Mouse (Mus musculus) heart, adult 9 months (tissue): ENCODE measurements around the gene Tbk1.

Source experiments
- DNase-seq, 2 experiments: peaks; one replicate each; pipeline ENCODE4 v3.0.0; 2022; ENCODE audit warnings: low spot score in 2 of 2

Tbk1 gene

DNA sequence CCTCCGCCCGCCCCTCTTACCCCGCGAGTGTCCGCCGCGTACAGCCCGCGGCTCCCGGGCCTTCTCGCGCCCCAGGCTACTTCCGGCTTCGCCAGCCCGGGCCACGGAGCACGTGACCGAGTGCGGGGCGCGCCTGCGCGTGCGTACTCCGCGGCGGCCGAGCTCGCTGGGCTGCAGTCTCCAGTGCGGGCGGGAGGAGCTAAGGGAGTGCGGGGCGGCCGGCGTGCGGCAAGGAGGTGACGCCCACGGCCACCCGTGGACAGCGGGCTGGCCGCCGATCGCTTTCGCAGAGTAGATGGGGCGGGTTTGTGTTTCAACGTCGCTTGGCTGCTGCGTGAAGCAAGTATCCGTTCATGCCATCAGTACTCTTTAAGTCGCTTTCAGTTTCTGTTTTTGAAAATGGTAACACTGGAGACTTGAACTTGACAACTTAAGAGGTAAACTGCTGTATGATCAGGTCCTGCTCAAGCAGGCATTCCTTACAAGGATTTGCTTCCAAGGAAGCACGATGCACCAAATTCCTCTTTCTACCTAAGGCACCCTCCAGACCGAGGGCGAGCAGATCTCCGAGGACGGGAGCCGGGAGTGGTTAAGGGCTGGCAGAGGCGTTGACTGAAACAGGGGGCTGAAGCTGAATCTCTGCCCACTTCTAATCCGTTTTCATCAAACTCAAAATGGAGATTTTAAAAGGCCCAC is at the start of gene Tbk1:
TSS of gene Tbk1 (minus strand) at position 113 of the 696 bp plus-strand sequence.
- peak; percentile 93 to 97 for DNase-seq

DNA sequence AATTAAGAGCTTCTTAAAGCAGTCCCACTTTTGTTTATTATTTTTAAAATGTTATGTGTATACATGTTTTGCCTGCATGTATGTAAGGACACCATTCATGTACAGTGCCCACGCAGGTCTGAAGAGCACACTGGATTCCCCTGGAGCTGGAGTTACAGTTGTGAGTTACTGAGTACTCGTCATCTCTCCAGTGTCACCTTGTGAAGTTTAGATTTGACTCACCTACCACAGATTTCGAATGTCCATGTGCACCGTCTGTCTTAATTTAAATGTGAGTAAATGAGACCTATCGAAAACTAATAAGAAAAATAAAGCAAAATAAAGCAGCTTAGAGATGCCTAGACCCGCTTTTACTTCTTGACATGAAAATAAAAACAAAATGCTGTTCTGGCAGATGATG is 49.7 kb upstream of the Tbk1 start:
- DNase-seq, result no peak

GRCm38 (mm10) chr10:121634159-121634558 is 47.6 kb upstream of the Tbk1 start:
- no peak for DNase-seq

DNA sequence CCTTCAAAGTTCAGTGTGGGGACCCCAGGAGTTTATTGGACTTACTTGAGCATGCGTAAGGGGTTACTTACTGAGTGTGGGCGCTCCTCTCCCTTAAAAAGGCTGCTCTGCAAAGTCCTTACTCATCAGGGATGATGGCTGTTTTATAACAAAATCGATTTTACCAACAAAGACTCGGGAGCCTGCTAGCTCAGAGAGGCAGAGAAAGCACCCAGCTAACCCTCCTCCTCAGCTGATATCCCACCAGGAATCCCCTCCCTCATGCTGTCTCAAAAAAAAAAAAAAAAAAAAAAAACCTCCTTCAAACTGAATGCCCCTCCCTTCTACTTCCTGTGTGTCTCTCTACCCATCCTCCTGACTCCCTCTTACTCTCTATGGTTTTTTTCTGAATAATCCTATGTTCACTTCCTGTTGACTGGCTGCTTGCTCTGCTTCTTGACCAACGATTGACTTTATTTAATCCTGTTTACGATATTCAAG is 42.0 kb upstream of the Tbk1 start:
- no peak for DNase-seq

DNA sequence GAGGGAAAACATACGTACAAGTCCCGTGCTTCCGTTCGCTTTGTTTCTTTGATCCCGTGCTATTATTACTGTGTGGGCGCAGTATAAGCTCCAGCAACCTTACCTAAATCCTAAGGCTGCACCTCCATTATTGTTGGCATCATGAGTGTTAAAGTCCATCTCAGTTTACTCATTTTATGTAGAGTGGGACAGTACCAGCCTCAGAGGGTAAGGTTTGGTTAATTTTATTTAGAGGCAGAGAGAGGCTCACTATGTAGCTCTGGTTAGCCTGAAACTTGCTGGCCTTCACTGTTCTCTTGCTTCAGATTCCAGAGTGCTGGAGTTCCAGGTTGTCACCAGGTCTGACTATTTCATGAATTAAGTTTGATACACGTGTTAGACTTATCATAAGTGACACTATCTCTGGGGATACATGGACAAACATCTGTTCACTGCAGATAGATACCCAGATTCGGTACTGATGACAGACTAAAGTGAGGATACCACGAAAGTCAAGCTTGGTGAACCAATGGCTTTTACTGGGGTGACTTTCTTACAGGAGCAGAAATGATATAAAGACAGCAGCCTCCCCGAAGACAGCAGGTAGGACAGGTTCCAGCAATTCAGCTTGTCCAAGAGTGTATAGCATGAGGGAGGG is 40.7 kb upstream of the Tbk1 start:
- DNase-seq, result no peak

GRCm38 (mm10) chr10:121626186-121626882 is 39.7 kb upstream of the Tbk1 start, which contains the start of gene Xpot:
Gene Xpot (minus strand): TSS chr10:121626332.
- peak; percentile 95 to 97 for DNase-seq

DNA sequence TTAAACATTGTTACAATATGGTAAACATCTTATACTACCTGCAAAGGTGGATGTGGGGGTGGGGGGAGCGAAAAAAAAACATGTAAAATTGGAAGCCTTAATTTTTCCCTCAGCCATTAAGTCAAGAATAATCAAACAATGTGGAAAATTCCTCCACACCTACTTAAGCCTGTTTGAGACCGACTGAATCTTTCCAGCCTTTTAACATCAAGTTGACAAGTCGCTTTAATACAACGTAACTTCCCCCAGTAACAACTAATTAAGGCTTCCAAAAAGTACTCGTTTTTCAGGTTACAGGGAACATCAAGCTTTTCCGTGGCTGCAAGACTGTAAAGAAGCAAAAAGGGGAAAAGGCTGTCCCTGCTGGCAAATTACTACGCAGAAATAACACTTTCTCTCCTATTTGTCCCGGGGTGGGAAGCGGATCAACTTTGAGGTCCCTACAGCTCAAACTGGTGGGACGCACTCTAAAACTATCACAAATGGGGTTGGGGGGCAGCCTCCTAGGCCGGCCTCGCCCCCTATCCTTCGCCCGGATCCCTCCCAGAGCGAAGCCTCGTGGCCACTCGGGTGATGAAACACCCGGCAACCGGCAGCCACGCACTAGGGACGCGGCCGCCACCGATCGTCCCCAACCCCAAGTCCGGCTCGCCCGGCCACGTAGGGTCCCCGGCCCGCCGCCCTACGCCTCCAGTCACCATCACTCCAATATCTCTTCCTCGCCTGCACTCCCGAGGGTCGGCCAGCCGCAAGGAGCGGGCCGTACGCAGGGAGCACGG is 39.0 kb upstream of the Tbk1 start:
- DNase-seq, result peak in 1 of 2 experiments; percentile 63

DNA sequence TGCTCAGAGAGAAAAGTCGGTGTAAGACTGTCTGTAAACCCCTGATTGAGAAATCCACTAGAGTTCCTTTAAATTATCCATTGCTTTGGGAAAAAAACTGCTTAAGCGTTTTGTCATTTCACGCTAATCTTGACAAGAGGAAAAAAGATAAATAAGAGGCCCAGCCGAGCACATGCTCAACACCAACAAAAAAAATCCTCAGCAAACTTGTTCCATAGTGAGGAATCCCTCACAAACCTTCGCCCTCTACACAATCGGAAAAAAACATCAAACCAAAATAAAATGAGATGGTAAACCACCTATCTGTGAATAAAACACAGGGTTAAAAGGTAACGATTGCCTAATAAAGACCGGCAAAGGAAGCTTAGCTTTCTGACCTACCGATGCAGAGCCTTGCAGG is 38.4 kb upstream of the Tbk1 start:
- DNase-seq, result no peak

GRCm38 (mm10) chr10:121623670-121624069 is 37.1 kb upstream of the Tbk1 start:
- no peak for DNase-seq

DNA sequence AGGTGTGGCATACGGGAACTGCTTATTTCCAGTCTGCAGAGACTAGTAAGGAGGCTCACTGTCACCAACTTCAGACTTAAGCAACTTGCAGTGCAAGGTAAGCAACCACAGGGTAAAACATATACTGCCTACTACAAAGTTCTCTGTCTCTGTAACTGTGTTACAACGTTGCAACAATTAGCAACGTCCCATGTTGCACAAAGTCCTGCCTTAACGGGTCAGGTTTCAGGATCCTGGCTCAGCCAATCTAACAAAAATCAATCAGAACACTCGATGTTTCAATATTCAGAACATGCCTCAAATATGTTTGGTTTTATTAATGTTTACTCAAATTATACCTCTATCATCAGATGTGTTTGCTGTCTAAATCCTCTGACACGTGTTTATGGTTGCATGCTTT is 35.8 kb upstream of the Tbk1 start:
- no peak for DNase-seq

DNA sequence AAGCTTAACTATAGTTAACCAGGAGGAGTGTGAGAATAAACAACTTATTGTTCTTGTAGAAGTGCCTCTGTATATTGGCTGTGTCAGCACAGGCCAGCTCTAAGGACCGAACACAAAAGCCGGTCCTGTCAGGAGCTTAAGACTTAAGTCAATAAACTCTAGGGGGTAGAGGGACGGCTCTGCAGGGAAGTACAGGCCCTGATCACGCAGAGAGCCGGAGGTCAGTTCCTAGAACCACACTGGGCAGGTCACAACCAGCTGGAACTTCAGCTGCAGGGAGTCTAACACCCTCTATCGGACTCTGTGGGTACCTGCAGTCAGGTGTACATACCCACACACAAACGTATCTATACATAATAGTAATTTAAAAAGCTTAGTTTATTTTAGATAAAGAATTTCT is 29.3 kb upstream of the Tbk1 start:
- no peak for DNase-seq

- DNase-seq, result no peak
Observed at GRCm38 (mm10) chr10:121615146-121615870, 28.7 kb upstream of the Tbk1 start.

DNA sequence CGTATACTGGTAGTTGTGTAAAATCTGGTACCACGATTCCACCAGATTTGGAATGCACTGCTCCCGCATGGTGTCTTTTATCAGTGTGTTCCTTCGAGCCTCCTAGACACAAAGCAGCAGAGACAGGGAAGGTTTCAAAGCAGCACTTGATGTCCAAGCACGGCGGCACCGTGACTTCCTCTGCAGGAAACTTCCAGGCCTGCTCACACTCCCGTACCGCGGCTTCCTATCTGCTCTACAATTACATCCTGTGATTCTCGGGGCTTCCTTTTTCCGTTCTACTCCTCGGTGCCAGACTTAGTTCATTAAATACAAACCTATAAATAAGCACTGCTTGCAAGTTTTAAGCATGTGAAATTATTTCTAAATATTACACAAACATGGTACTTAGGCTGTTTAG is 27.0 kb upstream of the Tbk1 start:
- DNase-seq, result peak; percentile 67 to 73

DNA sequence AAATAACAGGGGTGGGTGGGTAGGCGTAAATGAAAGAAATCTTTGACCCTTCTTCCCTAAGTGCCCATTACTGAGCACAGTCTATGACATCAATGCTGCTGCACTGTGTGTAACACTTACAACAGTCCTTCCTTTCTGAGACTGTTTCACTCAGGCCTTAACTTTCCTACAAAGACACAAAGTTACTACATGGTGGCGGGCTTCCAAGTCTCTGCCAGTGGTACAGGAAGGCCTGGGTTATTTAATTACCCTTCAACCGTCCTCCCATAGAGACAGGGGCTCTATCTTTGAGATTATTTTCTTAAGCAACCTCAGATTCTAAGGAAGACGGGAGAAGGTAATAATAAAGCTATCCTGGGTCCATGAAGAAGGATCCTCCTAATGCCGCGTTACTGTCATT is 25.9 kb upstream of the Tbk1 start:
- DNase-seq, result no peak

- no peak for DNase-seq
Observed at GRCm38 (mm10) chr10:121611587-121611986, 25.0 kb upstream of the Tbk1 start.

DNA sequence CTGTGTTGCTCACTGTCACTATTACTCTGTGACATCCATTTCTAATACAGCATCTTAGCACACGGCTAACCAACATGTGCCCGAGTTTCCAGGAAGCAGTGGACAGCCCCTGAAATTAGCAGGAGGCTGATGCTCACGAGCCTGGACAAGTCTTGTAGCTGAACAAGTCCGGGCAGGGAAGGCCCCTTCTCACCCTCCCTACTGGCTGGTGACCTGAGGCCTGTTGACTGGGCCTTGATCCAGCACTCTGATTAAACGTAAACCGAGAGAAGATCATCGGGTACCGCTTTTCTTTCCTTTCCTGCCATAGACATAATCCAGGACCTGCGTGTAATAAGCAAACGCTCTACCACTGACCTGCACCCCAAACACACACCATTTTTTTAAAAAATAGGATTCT is 21.6 kb upstream of the Tbk1 start:
- DNase-seq, result no peak

GRCm38 (mm10) chr10:121604632-121605344 is 18.2 kb upstream of the Tbk1 start:
- no peak for DNase-seq

DNA sequence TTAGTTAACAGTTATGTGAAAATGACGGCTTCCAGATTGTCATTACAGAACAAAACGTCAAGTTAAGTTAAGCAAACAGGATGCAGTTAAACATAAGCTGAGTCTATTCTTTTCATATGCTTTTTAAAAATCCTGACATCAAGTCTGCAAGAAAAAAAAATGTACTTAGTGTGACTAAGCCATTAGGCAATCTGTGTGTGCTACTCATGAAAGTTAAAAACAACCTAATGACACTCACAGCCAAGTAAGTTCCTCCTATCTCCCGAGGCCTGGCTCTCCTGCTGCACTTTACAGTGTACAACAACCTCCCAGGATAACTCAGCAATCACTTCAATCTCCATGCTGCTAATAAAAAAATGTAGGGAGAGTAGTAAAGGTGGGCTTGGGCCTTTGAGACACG is 17.0 kb upstream of the Tbk1 start:
- DNase-seq, result no peak

DNA sequence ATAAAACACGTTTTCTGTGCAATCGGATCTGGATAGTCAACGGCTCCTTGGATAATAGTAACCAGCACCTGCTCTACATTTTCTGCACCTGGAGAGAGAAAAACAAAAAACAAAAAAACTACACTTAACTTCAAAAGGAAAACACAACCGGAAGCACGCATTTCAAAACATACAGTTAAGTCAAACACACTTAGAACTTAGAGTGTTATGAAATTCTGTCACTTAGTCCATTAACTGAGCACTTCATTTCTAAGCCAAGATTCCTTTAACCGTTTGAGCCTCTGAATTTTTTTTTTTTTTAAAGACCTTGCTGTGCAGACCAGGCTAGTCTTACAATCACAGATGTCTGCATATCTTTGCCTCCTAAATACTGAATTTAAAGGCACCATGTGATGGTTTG is 14.7 kb upstream of the Tbk1 start:
- no peak for DNase-seq

DNA sequence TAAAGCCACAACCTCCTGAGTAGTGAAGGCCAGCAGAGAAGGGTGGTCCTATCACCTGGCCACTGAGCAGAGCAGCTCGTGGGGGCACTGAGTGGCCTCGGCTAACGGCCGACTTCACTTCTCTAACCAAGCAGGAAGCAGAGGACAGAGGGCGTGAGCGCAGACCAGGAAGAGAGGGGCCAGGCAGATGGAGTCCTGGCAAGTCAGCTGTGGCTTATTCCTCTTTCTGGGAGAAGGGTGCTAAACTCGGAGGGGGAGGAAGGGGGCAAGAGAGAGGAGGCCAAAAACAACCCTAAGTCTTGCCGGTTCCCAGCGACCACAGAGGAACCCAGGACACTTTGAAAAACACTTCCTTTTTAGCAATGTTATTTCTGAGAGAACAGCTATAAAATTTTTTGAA is 10.0 kb upstream of the Tbk1 start:
- DNase-seq, result peak in 1 of 2 experiments; percentile 41

DNA sequence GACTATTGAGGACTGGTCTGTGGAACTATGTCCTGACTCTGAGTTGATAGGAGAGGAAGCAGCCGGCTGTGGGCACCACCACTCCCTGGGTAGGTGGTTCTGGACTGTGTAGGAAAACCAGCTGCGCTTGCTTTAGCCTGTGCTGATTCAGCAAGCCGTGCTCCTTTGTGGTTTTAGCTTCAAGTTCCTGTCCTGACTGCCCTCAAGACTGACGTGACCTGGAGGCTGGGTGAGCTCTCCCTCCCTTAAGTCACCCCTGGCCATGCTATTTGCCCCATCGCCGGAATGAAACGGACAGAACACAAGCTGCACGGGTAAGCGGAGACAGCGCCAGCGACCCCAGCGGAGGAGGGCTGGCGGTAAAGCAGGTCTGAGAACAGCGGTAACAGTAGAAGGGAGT is 4.5 kb upstream of the Tbk1 start:
- DNase-seq, result peak; percentile 27 to 64
